Mouse (Mus musculus): ENCODE results near the gene Cd2bp2. TPM values are rescaled to one million over a fixed set of nuclear protein-coding genes. Genes with fewer than 3 reads are reported as not detected.

Cd2bp2 gene
- 53.9 and 54.0 TPM in 2 replicates for polyA plus RNA-seq (2015; fragmentation: Nextera tagmentation; extraction: Ambion mirVana)

DNA sequence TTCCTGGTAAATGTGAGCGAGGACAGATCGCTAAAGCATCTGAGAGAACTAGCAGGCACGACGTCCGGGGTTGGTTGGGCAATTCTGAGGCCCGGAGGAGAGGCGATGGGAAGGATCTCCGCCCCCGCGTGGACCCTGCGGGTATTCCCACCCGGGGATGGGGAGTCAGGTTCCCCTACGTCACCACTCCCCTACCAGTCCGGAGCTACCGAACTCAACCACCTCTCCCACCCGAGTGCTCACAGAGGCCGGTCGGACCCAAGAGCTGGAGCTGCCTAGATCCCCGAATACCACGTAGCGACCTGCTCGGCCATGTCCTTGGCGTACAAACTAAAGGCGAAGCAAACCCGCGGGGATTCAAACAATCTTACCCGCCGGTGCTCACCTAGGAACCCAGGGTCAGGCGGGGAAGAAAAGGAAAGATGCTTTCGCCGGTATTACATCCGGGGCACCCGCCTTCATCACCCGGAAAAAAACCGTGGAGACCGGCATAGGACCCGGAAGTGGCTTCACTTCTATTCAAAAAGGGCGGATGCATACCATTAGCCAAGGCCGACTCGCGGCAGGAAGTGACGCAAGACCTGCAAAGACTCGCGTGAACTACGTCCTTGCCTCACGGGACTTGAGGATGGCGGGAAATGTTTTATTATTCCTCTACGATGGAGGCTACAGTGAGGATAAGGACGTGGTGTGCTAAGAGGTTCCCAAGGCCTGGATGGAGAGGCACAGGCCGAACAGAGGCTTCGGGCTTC is at the start of gene Cd2bp2:
Gene Cd2bp2, minus strand, starts transcription at position 507 of the 752 bp plus-strand sequence.
- no peaks in the 10 kb centered on the region for H3K9me3 ChIP-seq (ENCODE audit: control insufficient read depth, low read length)
- H3K4me2 ChIP-seq (ENCODE audit: low read depth, low read length): peak within 1 kb of the TSS; percentile 93
- H3K27me3 ChIP-seq (ENCODE audit: control insufficient read depth, insufficient read depth, low read depth, low read length): no peaks in the 10 kb centered on the region
- peak within 1 kb of the TSS; percentile 85 for H3K9ac ChIP-seq (ENCODE audit: low read length)
- peaks cover 61% of the 10 kb centered on the region for H3K36me3 ChIP-seq (ENCODE audit: control insufficient read depth, insufficient read depth, low read length)
- peaks cover 17% of the 10 kb centered on the region for H3K4me1 ChIP-seq (replicated peaks; ENCODE audit: control insufficient read depth, insufficient read depth, low read length)
- peak within 1 kb of the TSS; percentile 91 for H3K4me3 ChIP-seq (ENCODE audit: low read length)
- under 1% methylated on average over 51 of the region's 51 CpGs for WGBS
- ATAC-seq (ENCODE audit: low read depth): peak; percentile 98
- H3K27ac ChIP-seq (ENCODE audit: low read length): peak within 1 kb of the TSS; percentile 93

DNA sequence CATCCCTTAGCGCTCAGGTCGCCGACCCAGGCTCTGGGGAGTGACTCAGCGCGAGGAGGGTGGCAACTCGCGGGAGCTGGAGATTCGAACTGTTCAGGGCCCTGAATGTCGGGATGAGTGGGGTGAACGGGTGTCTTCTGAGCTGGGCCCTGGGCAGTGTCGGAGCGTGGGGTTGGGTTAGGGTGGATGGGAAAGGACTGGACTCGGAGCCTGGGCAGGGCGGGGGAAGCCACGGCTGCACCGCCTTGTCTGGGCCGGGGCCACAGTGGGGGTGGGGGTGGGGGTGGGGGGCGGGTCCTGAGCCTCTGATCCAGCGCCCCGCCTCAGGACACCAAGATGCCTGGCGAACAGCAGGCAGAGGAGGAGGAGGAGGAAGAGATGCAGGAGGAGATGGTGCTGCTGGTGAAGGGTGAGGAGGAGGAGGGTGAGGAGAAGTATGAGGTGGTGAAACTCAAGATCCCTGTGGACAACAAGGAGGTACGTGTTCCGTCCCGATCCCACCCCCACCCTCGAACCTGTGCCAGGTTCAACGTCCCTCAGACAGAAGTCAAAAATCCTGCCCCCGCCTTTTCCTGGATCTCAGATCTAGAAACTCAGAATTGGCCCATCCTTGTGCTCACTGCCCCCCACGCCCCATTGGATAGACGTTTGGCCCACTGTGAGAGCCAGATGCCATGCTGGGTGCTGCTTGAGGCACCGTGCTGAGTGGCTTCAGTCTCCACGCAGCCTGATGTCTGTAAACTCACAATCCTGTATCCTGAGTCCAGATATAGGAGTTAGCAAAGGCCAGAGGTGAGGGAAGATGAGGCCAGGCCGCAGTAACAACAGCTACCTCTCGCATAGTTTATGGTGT is 49.0 kb upstream of the Cd2bp2 start:
- peak overlapping the region; percentile 95 for H3K27ac ChIP-seq (ENCODE audit: low read length)
- WGBS: 7% methylated on average over 33 of the region's 33 CpGs
- peak overlapping the region; percentile 84 for H3K4me2 ChIP-seq (ENCODE audit: low read depth, low read length)
- no peaks in the 10 kb centered on the region for H3K27me3 ChIP-seq (ENCODE audit: control insufficient read depth, insufficient read depth, low read depth, low read length)
- peaks cover 5% of the 10 kb centered on the region; the same call in 1 of the 2 replicates for H3K36me3 ChIP-seq (ENCODE audit: control insufficient read depth, insufficient read depth, low read length)
- ATAC-seq (ENCODE audit: low read depth): peak; percentile 82
- peak overlapping the region; percentile 94 for H3K4me3 ChIP-seq (ENCODE audit: low read length)
- 0 out of 2 replicates have a peak, but pooled peaks cover 2% of the 10 kb centered on the region for H3K9me3 ChIP-seq (ENCODE audit: control insufficient read depth, low read length)
- H3K9ac ChIP-seq (ENCODE audit: low read length): peak overlapping the region; percentile 97
- H3K4me1 ChIP-seq (replicated peaks; ENCODE audit: control insufficient read depth, insufficient read depth, low read length): peaks cover 19% of the 10 kb centered on the region

DNA sequence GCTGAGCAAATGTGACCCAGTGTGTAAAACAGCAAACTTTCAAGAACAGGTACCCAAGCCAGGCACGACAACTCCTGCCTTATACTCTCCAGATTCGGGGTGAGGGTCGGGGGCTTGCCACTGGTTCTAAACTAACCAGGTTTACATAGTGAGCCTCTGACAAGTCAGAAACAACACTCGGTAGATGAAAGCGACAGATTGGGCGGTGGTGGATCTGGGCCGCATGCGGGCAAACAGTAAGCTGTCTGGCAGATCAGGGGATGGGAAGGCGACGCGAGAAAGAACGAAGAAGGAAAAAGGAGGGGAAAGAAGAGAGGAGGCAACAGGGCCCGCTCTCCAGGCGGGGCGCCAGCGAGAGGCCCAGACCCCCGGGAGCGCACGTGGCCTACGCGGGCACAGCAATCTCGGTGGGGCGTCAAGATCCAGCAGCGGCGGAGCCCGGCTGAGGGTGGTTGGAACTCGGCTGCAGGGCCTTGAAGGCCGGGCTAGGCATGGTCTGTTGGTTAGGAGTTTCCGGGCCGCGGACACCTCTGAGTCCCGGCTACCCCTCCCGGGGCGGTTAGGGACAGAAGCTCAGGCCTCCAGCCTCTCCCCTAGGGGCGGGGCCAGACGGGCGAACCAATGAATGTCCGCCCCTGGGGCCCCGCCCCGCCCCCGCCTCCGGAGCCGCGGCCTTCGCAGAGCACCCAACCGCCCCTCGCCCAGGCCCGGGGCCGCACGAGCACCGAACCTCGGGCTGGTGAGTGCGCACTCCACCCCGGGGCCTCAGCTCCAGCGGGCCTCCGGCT is 48.2 kb upstream of the Cd2bp2 start, which contains the start of gene Zfp771:
Gene Zfp771, plus strand, starts transcription at position 405 of the 788 bp plus-strand sequence.
- peak; percentile 98 for ATAC-seq (ENCODE audit: low read depth)

DNA sequence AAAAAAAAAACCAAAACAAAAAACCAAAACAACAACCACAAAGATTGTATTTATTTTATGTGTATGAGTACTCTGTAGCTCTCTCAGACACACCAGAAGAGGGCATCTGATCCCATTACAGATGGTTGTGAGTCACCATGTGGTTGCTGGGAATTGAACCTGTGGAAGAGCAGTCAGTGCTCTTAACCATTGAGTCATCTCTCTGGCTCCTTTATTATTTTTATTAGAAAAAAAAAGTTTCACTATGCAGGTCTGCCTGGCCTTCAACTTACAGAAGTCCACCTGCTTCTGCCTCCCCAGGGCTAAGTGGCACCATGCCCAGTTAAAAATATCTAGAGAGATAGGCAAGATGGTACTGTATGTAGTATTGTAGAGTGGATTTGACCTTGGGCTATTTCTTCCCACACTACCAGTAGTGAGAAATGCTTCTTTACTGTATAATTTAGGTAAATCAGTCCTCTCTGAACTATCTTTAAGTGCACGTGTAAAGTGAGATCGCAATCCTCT is 47.6 kb upstream of the Cd2bp2 start:
- WGBS: 35% methylated on average over 2 of the region's 2 CpGs
- H3K4me1 ChIP-seq (replicated peaks; ENCODE audit: control insufficient read depth, insufficient read depth, low read length): peaks cover 19% of the 10 kb centered on the region
- H3K27me3 ChIP-seq (ENCODE audit: control insufficient read depth, insufficient read depth, low read depth, low read length): no peaks in the 10 kb centered on the region
- H3K4me2 ChIP-seq (ENCODE audit: low read depth, low read length): peak overlapping the region; percentile 84
- ATAC-seq (ENCODE audit: low read depth): no peak
- H3K27ac ChIP-seq (ENCODE audit: low read length): peak overlapping the region; percentile 94
- H3K9me3 ChIP-seq (ENCODE audit: control insufficient read depth, low read length): 0 out of 2 replicates have a peak, but pooled peaks cover 2% of the 10 kb centered on the region
- peak overlapping the region; percentile 94 for H3K4me3 ChIP-seq (ENCODE audit: low read length)
- H3K9ac ChIP-seq (ENCODE audit: low read length): peak overlapping the region; percentile 97
- H3K36me3 ChIP-seq (ENCODE audit: control insufficient read depth, insufficient read depth, low read length): peaks cover 3% of the 10 kb centered on the region

More for the DNA sequence above, 48.2 kb upstream of the Cd2bp2 start, which contains the start of gene Zfp771:
- H3K4me3 ChIP-seq (ENCODE audit: low read length): peak within 1 kb of the TSS; percentile 94
- peak within 1 kb of the TSS; percentile 84 for H3K4me2 ChIP-seq (ENCODE audit: low read depth, low read length)
- 0 out of 2 replicates have a peak, but pooled peaks cover 2% of the 10 kb centered on the region for H3K9me3 ChIP-seq (ENCODE audit: control insufficient read depth, low read length)
- peak within 1 kb of the TSS; percentile 95 for H3K27ac ChIP-seq (ENCODE audit: low read length)
- H3K9ac ChIP-seq (ENCODE audit: low read length): peak within 1 kb of the TSS; percentile 97
- no peaks in the 10 kb centered on the region for H3K27me3 ChIP-seq (ENCODE audit: control insufficient read depth, insufficient read depth, low read depth, low read length)
- under 1% methylated on average over 47 of the region's 56 CpGs for WGBS
- H3K4me1 ChIP-seq (replicated peaks; ENCODE audit: control insufficient read depth, insufficient read depth, low read length): peaks cover 19% of the 10 kb centered on the region
- peaks cover 5% of the 10 kb centered on the region; the same call in 1 of the 2 replicates for H3K36me3 ChIP-seq (ENCODE audit: control insufficient read depth, insufficient read depth, low read length)

DNA sequence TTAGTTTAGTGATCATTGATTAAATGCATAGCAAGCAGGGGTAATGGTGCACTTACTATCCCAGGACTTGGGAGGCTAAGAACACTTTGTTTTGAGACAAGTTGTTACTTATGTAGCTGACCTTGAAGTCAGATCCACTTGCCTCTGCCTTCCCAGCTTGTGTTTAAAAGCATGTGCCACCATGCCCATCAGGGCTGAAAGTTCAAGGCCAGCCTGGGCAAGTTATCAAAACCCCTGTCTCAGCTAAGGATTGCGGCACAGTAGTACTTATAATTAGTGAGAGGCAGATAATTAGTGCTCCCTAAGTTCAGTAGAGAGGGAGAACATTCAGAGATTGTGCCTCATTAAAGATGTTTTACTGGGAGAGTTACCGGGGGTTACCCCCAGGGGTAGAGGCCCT is 38.9 kb upstream of the Cd2bp2 start:
- no peaks in the 10 kb centered on the region for H3K9me3 ChIP-seq (ENCODE audit: control insufficient read depth, low read length)
- no peak overlapping the region for H3K9ac ChIP-seq (ENCODE audit: low read length)
- peaks cover 29% of the 10 kb centered on the region for H3K36me3 ChIP-seq (ENCODE audit: control insufficient read depth, insufficient read depth, low read length)
- no peak overlapping the region for H3K4me3 ChIP-seq (ENCODE audit: low read length)
- H3K4me2 ChIP-seq (ENCODE audit: low read depth, low read length): no peak overlapping the region; the same call in 1 of the 2 replicates
- peaks cover 26% of the 10 kb centered on the region for H3K4me1 ChIP-seq (replicated peaks; ENCODE audit: control insufficient read depth, insufficient read depth, low read length)
- 96% methylated on average over 2 of the region's 2 CpGs for WGBS
- no peak overlapping the region for H3K27ac ChIP-seq (ENCODE audit: low read length)
- no peak for ATAC-seq (ENCODE audit: low read depth)
- H3K27me3 ChIP-seq (ENCODE audit: control insufficient read depth, insufficient read depth, low read depth, low read length): no peaks in the 10 kb centered on the region

DNA sequence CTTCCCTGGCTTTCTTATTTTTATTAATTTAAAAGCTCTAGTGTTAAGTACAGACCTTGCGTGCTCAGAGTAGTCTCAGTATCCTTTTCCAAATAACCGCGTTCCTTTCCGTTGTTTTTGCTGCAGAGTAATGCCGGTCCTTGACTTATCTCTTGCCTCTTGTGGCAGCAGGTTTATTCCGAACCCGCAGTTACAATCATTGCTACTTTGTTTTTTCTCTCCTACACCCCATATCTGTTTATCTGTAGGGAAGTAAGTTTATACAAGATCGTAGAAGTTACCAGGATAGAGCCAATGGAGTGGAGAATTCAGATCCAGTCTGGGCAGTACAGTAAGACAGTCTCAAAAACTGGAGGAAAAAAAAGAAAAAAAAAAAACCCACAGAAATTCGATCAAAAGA is 37.9 kb upstream of the Cd2bp2 start:
- H3K4me1 ChIP-seq (replicated peaks; ENCODE audit: control insufficient read depth, insufficient read depth, low read length): peaks cover 26% of the 10 kb centered on the region
- no peak for ATAC-seq (ENCODE audit: low read depth)
- no peaks in the 10 kb centered on the region for H3K9me3 ChIP-seq (ENCODE audit: control insufficient read depth, low read length)
- H3K27me3 ChIP-seq (ENCODE audit: control insufficient read depth, insufficient read depth, low read depth, low read length): no peaks in the 10 kb centered on the region
- H3K4me3 ChIP-seq (ENCODE audit: low read length): peak overlapping the region; percentile 98
- peak overlapping the region; percentile 76 for H3K4me2 ChIP-seq (ENCODE audit: low read depth, low read length)
- H3K27ac ChIP-seq (ENCODE audit: low read length): peak overlapping the region; percentile 99
- H3K36me3 ChIP-seq (ENCODE audit: control insufficient read depth, insufficient read depth, low read length): peaks cover 31% of the 10 kb centered on the region
- H3K9ac ChIP-seq (ENCODE audit: low read length): peak overlapping the region; percentile 97
- under 1% methylated on average over 9 of the region's 9 CpGs for WGBS

DNA sequence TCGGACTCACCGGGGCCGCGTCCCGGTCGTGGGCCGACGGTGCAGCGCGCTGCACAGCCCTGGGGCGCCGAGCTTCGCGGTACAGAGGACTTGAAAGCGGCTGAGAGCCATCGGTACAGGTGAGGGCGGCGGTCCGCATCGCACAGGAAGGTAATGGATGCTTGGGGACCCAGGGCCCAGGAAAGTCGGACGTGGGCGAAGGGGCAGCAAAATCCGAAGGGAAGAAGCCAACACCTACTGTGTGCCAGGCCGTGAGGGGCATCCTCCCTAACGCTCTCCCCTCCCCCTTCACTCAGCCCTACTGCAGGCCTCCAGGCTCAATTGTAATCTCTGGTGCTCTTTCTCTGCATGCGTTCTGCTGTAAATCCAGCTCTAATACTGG is 37.5 kb upstream of the Cd2bp2 start:
- no peaks in the 10 kb centered on the region for H3K27me3 ChIP-seq (ENCODE audit: control insufficient read depth, insufficient read depth, low read depth, low read length)
- under 1% methylated on average over 27 of the region's 27 CpGs for WGBS
- peaks cover 26% of the 10 kb centered on the region for H3K4me1 ChIP-seq (replicated peaks; ENCODE audit: control insufficient read depth, insufficient read depth, low read length)
- H3K36me3 ChIP-seq (ENCODE audit: control insufficient read depth, insufficient read depth, low read length): peaks cover 31% of the 10 kb centered on the region
- H3K9ac ChIP-seq (ENCODE audit: low read length): peak overlapping the region; percentile 97
- H3K9me3 ChIP-seq (ENCODE audit: control insufficient read depth, low read length): no peaks in the 10 kb centered on the region
- peak overlapping the region; percentile 98 for H3K4me3 ChIP-seq (ENCODE audit: low read length)
- H3K4me2 ChIP-seq (ENCODE audit: low read depth, low read length): peak overlapping the region; percentile 76
- H3K27ac ChIP-seq (ENCODE audit: low read length): peak overlapping the region; percentile 99
- peak; percentile 48 for ATAC-seq (ENCODE audit: low read depth)

DNA sequence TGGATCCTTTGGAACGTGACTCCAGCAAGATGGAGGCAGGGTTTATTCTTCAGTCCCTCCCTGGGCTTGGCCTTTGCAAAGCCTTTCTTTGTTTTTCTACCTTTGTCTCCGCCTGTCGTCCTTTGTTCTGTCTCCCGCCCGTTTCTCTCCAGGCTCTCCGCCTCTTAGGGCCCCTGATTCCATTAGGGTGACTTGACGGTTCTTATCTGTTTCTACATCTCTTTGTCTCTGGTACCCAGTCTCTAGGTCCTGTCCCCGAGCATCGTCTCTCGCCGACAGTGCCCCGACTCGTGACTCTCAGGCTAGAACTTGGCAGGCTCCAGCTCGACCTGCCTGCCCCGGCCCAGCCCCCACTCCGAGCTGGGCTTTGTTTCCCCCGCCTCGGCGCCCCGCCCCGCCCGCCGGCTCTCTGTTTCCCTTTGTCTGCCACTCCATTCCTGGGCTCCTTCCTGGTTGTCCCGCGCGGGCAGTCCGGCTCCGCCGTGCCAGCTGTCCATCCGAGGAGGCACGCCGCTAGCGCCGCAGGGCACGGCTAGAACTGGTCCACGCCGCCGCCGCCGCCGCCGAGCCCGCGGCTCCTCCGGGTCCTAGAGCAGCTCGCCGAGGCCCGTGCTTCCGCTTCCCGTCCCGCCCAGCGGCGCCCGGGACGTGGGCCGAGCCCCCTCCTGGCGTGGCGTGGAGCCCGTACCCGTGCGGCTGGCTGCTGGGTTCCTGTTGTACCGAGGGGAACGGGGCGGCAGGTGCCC is 36.9 kb upstream of the Cd2bp2 start, which contains the start of the genes Zfp553 and Sept1:
Gene Zfp553, plus strand, starts transcription at position 440 of the 746 bp plus-strand sequence.
Gene Sept1, minus strand, starts transcription at position 509 of the 746 bp plus-strand sequence.
- H3K36me3 ChIP-seq (ENCODE audit: control insufficient read depth, insufficient read depth, low read length): peaks cover 26% of the 10 kb centered on the region
- H3K27me3 ChIP-seq (ENCODE audit: control insufficient read depth, insufficient read depth, low read depth, low read length): no peaks in the 10 kb centered on the region
- H3K4me2 ChIP-seq (ENCODE audit: low read depth, low read length): peak within 1 kb of the TSS; percentile 76
- peak within 1 kb of the TSS; percentile 99 for H3K27ac ChIP-seq (ENCODE audit: low read length)
- peak within 1 kb of the TSS; percentile 98 for H3K4me3 ChIP-seq (ENCODE audit: low read length)
- peaks cover 26% of the 10 kb centered on the region for H3K4me1 ChIP-seq (replicated peaks; ENCODE audit: control insufficient read depth, insufficient read depth, low read length)
- H3K9me3 ChIP-seq (ENCODE audit: control insufficient read depth, low read length): no peaks in the 10 kb centered on the region
- H3K9ac ChIP-seq (ENCODE audit: low read length): peak within 1 kb of the TSS; percentile 97
- WGBS: under 1% methylated on average over 61 of the region's 64 CpGs
- ATAC-seq (ENCODE audit: low read depth): peak; percentile 94

All from lung, embryonic 16.5 days (tissue).